Mouse (Mus musculus): Measurements from ENCODE around the gene Wdr1. TPM values are rescaled to one million over a fixed set of nuclear protein-coding genes. Genes with fewer than 3 reads are reported as not detected.
A peak's percentile ranks its signal among the peaks of the same experiment; 100 is the strongest.

Wdr1 gene
- polyA plus RNA-seq, 1 experiment: 130 TPM

GRCm38 (mm10) chr5:38550221-38550768 lies 12.7 kb downstream of the Wdr1 start:
- H3K4me2 ChIP-seq (ENCODE audit: low read depth): peak overlapping the region; percentile 53
- no peak overlapping the region for H3ac ChIP-seq (ENCODE audit: control insufficient read depth, insufficient read length)
- no peaks in the 10 kb centered on the region for H3K27me3 ChIP-seq (ENCODE audit: control insufficient read depth, insufficient read depth, insufficient read length)
- peaks cover 64% of the 10 kb centered on the region for H3K36me3 ChIP-seq (ENCODE audit: control insufficient read depth, insufficient read depth)
- TF ChIP-seq REST (IDR thresholded peaks at IDR 0.05; ENCODE audit: insufficient read depth, insufficient read length) (no peak), MAX (IDR thresholded peaks at IDR 0.05; ENCODE audit: low read depth) (no peak), USF1 (IDR thresholded peaks at IDR 0.05; ENCODE audit: low read depth) (no peak), SRF (IDR thresholded peaks at IDR 0.05; ENCODE audit: control insufficient read depth, insufficient read length, low read depth) (no peak), POLR2AphosphoS2 (IDR thresholded peaks at IDR 0.05; ENCODE audit: insufficient read length, low read depth) (no peak), MYOG (IDR thresholded peaks at IDR 0.05; ENCODE audit: control insufficient read depth in 1 of 3, insufficient read depth in 1 of 3, insufficient read length in 2 of 3, low read depth in 2 of 3) (no peak), MYOD1 (IDR thresholded peaks at IDR 0.05; ENCODE audit: control insufficient read depth in 1 of 3, insufficient read length in 2 of 3, low read depth in 2 of 3) (no peak), CEBPB (IDR thresholded peaks at IDR 0.05; ENCODE audit: insufficient read depth, poor library complexity, severe bottlenecking) (no peak), E2F4 (IDR thresholded peaks at IDR 0.05; ENCODE audit: insufficient read depth) (no peak), TCF12 (IDR thresholded peaks at IDR 0.05; ENCODE audit: insufficient read depth, poor library complexity, severe bottlenecking) (no peak), POLR2A (IDR thresholded peaks at IDR 0.05; ENCODE audit: insufficient read length, low read depth) (no peak), TCF3 (IDR thresholded peaks at IDR 0.05; ENCODE audit: insufficient read length, low read depth) (no peak)
- H3K79me2 ChIP-seq (ENCODE audit: control insufficient read depth, insufficient read depth): peaks cover 54% of the 10 kb centered on the region
- no peak overlapping the region for H3K4me3 ChIP-seq

DNA sequence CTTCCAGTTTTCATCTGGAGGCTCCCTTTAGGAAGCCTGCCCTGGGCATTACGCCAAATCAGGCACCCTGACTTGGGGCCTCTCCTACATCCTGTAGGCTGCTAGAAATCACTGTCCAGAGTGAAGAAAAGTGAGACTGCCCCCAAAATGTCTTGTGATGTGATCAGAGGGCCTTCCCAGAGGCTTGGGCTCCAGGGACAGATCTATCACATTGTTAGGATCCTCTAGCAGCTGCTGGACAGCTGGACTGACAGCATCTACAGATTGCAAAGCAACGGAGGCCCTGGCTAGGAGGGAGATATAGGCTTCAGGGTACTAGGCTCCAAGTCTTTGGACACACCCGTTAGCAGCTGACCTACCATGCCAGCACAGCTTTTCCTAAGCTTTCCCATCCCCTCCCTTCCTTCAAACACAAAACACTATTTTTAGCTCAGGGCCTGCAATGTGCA lies 13.5 kb downstream of the Wdr1 start:
- H3ac ChIP-seq (ENCODE audit: control insufficient read depth, insufficient read length): no peak overlapping the region
- no peaks in the 10 kb centered on the region for H3K27me3 ChIP-seq (ENCODE audit: control insufficient read depth, insufficient read depth, insufficient read length)
- TF ChIP-seq TCF3 (IDR thresholded peaks at IDR 0.05; ENCODE audit: insufficient read length, low read depth) (peak; percentile 38), MAX (IDR thresholded peaks at IDR 0.05; ENCODE audit: low read depth) (no peak), USF1 (IDR thresholded peaks at IDR 0.05; ENCODE audit: low read depth) (no peak), SRF (IDR thresholded peaks at IDR 0.05; ENCODE audit: control insufficient read depth, insufficient read length, low read depth) (no peak), MYOG (IDR thresholded peaks at IDR 0.05; ENCODE audit: control insufficient read depth in 1 of 3, insufficient read depth in 1 of 3, insufficient read length in 2 of 3, low read depth in 2 of 3) (peak; percentile 29 to 81 (median 30)), CEBPB (IDR thresholded peaks at IDR 0.05; ENCODE audit: insufficient read depth, poor library complexity, severe bottlenecking) (no peak), TCF12 (IDR thresholded peaks at IDR 0.05; ENCODE audit: insufficient read depth, poor library complexity, severe bottlenecking) (no peak), MYOD1 (IDR thresholded peaks at IDR 0.05; ENCODE audit: control insufficient read depth in 1 of 3, insufficient read length in 2 of 3, low read depth in 2 of 3) (peak in 2 of 3 experiments; percentile 64 to 77), POLR2A (IDR thresholded peaks at IDR 0.05; ENCODE audit: insufficient read length, low read depth) (no peak), REST (IDR thresholded peaks at IDR 0.05; ENCODE audit: insufficient read depth, insufficient read length) (no peak), E2F4 (IDR thresholded peaks at IDR 0.05; ENCODE audit: insufficient read depth) (no peak), POLR2AphosphoS2 (IDR thresholded peaks at IDR 0.05; ENCODE audit: insufficient read length, low read depth) (no peak)
- peaks cover 46% of the 10 kb centered on the region for H3K79me2 ChIP-seq (ENCODE audit: control insufficient read depth, insufficient read depth)
- H3K36me3 ChIP-seq (ENCODE audit: control insufficient read depth, insufficient read depth): peaks cover 64% of the 10 kb centered on the region
- peak overlapping the region; percentile 53 for H3K4me2 ChIP-seq (ENCODE audit: low read depth)
- no peak overlapping the region for H3K4me3 ChIP-seq

DNA sequence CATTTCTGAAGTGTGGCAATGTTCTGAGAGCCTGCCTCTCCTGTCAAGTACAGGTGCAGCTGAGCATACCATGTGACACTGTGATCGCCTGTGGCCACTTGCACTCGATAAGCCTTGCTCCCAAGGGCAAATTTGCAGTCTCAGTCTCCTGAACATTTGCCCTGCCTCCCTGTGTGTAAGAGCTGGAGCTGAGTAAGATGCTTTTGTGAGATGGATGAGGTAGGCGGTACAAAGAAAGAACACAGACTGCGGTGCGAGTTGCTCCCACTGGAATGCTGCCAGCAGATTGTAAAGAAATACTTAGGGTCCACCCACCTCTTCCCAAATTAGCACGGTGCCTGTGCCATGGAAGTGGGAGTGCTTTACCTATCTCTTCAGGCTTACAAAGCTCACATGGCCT lies 15.6 kb downstream of the Wdr1 start:
- no peak overlapping the region for H3K4me2 ChIP-seq (ENCODE audit: low read depth)
- H3K36me3 ChIP-seq (ENCODE audit: control insufficient read depth, insufficient read depth): peaks cover 65% of the 10 kb centered on the region

GRCm38 (mm10) chr5:38544423-38545415 lies 18.3 kb downstream of the Wdr1 start:
- Histone ChIP-seq H3K27me3 (ENCODE audit: control insufficient read depth, insufficient read depth, insufficient read length) (no peaks in the 10 kb centered on the region), H3K36me3 (ENCODE audit: control insufficient read depth, insufficient read depth) (peaks cover 55% of the 10 kb centered on the region), H3K4me3 (no peak overlapping the region), H3ac (ENCODE audit: control insufficient read depth, insufficient read length) (no peak overlapping the region), H3K79me2 (ENCODE audit: control insufficient read depth, insufficient read depth) (peaks cover 24% of the 10 kb centered on the region), H3K4me2 (ENCODE audit: low read depth) (peak overlapping the region; percentile 25)
- TF ChIP-seq REST (IDR thresholded peaks at IDR 0.05; ENCODE audit: insufficient read depth, insufficient read length) (no peak), POLR2AphosphoS2 (IDR thresholded peaks at IDR 0.05; ENCODE audit: insufficient read length, low read depth) (no peak), MYOG (IDR thresholded peaks at IDR 0.05; ENCODE audit: control insufficient read depth in 1 of 3, insufficient read depth in 1 of 3, insufficient read length in 2 of 3, low read depth in 2 of 3) (peak; percentile 32 to 83 (median 72)), MYOD1 (IDR thresholded peaks at IDR 0.05; ENCODE audit: control insufficient read depth in 1 of 3, insufficient read length in 2 of 3, low read depth in 2 of 3) (peak; percentile 19 to 83 (median 78)), TCF3 (IDR thresholded peaks at IDR 0.05; ENCODE audit: insufficient read length, low read depth) (no peak), CEBPB (IDR thresholded peaks at IDR 0.05; ENCODE audit: insufficient read depth, poor library complexity, severe bottlenecking) (no peak)

More for the DNA sequence above, 15.6 kb downstream of the Wdr1 start:
- Histone ChIP-seq H3K79me2 (ENCODE audit: control insufficient read depth, insufficient read depth) (peaks cover 37% of the 10 kb centered on the region), H3K4me3 (no peak overlapping the region), H3K27me3 (ENCODE audit: control insufficient read depth, insufficient read depth, insufficient read length) (no peaks in the 10 kb centered on the region), H3ac (ENCODE audit: control insufficient read depth, insufficient read length) (no peak overlapping the region)
- TF ChIP-seq MYOG (IDR thresholded peaks at IDR 0.05; ENCODE audit: control insufficient read depth in 1 of 3, insufficient read depth in 1 of 3, insufficient read length in 2 of 3, low read depth in 2 of 3): no peak
- TF ChIP-seq MYOD1 (IDR thresholded peaks at IDR 0.05; ENCODE audit: control insufficient read depth in 1 of 3, insufficient read length in 2 of 3, low read depth in 2 of 3): peak in 1 of 3 experiments; percentile 32
- TF ChIP-seq USF1 (IDR thresholded peaks at IDR 0.05; ENCODE audit: low read depth): no peak
- TF ChIP-seq TCF12 (IDR thresholded peaks at IDR 0.05; ENCODE audit: insufficient read depth, poor library complexity, severe bottlenecking): no peak
- no peak for TF ChIP-seq REST (IDR thresholded peaks at IDR 0.05; ENCODE audit: insufficient read depth, insufficient read length)
- no peak for TF ChIP-seq MAX (IDR thresholded peaks at IDR 0.05; ENCODE audit: low read depth)
- TF ChIP-seq POLR2A (IDR thresholded peaks at IDR 0.05; ENCODE audit: insufficient read length, low read depth): no peak

All from myocyte (in vitro differentiated cells).